Mouse (Mus musculus): ENCODE measurements around the gene 1600002K03Rik. TPM values are rescaled to one million over a fixed set of nuclear protein-coding genes. Genes with fewer than 3 reads are reported as not detected.

1600002K03Rik gene
- polyA plus RNA-seq, 1 experiment from 2014 or later, result 10.7 TPM

DNA sequence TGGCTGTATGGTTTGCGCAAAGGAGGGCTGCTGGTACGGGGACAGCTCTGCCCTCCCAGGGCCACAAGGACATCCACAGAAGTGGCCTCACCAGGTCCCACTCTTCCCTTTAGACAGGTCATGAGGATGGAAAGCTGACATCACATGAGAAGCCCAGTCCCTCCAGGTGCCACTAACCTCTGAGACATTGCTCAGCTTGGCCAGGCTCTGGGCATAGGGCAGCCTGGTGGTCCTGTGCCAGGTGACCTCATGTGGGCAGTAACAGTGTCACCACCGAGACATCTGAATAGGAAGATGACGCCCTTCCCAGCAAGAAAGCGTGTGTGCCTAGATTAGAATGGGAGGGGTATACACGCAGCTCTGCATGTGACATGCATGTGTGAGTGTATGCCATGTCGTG is 9.8 kb downstream of the 1600002K03Rik start:
- H3K27me3 ChIP-seq (ENCODE audit: control insufficient read depth, insufficient read depth, low read length), result peaks cover 3% of the 10 kb centered on the region
- ATAC-seq (replicated peaks; ENCODE audit: extremely low read depth, insufficient read depth, low FRiP score), result no peak
- no peak overlapping the region for H3K4me2 ChIP-seq (ENCODE audit: low read depth, low read length)
- H3K36me3 ChIP-seq (ENCODE audit: control insufficient read depth, insufficient read depth), result no peaks in the 10 kb centered on the region
- no peak overlapping the region for H3K27ac ChIP-seq (ENCODE audit: low read length)
- no peak overlapping the region for H3K4me3 ChIP-seq (ENCODE audit: low read length)
- no peak overlapping the region for H3K9ac ChIP-seq (ENCODE audit: low read length)
- peaks cover 8% of the 10 kb centered on the region for H3K4me1 ChIP-seq (ENCODE audit: control insufficient read depth, insufficient read depth, low read length)
- 85% methylated on average over 7 of the region's 7 CpGs for WGBS
- no peaks in the 10 kb centered on the region for H3K9me3 ChIP-seq (replicated peaks; ENCODE audit: control insufficient read depth, low read length)

DNA sequence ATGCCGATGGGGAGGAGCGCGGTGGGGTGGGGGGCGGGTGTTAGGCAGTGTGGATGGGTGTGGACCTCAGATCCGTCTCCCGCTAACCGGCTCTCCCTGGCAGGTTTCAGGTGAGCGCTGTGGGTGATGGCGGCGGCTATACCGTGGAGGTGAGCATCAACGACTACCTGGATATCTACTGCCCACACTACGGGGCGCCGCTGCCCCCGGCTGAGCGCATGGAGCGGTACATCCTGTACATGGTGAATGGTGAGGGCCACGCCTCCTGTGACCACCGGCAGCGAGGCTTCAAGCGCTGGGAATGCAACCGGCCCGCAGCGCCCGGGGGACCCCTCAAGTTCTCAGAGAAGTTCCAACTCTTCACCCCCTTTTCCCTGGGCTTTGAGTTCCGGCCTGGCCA is 13.9 kb downstream of the 1600002K03Rik start:
- Histone ChIP-seq H3K36me3 (ENCODE audit: control insufficient read depth, insufficient read depth) (no peaks in the 10 kb centered on the region), H3K4me2 (ENCODE audit: low read depth, low read length) (no peak overlapping the region), H3K4me1 (ENCODE audit: control insufficient read depth, insufficient read depth, low read length) (peaks cover 3% of the 10 kb centered on the region; the same call in 1 of the 2 replicates), H3K27me3 (ENCODE audit: control insufficient read depth, insufficient read depth, low read length) (peaks cover 19% of the 10 kb centered on the region), H3K4me3 (ENCODE audit: low read length) (no peak overlapping the region), H3K27ac (ENCODE audit: low read length) (no peak overlapping the region), H3K9ac (ENCODE audit: low read length) (no peak overlapping the region), H3K9me3 (replicated peaks; ENCODE audit: control insufficient read depth, low read length) (no peaks in the 10 kb centered on the region)
- WGBS, result 49% methylated on average over 27 of the region's 27 CpGs
- ATAC-seq (replicated peaks; ENCODE audit: extremely low read depth, insufficient read depth, low FRiP score), result no peak

DNA sequence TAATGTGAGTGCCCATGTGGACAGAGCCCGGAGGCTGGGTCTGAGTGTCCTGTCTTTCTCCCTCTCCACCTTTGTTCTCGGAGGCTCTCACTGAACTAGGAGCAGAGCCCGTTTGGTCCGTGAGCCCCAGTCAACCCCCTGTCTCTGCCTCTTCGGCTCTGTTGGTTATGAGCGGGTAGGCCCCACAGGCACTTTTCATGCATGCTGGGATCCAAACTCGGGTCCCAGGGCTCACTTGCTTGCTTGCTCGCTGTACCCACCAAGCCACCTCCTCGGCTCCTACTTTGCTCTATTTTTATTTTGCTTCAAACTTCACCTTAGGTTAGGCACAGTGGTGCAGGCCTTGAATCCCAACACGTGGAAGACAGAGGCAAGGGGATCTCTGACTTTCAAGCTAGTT is 15.0 kb downstream of the 1600002K03Rik start:
- Histone ChIP-seq H3K27ac (ENCODE audit: low read length) (no peak overlapping the region), H3K4me1 (ENCODE audit: control insufficient read depth, insufficient read depth, low read length) (peaks cover 3% of the 10 kb centered on the region; the same call in 1 of the 2 replicates), H3K9me3 (replicated peaks; ENCODE audit: control insufficient read depth, low read length) (no peaks in the 10 kb centered on the region), H3K9ac (ENCODE audit: low read length) (no peak overlapping the region), H3K4me3 (ENCODE audit: low read length) (no peak overlapping the region), H3K36me3 (ENCODE audit: control insufficient read depth, insufficient read depth) (no peaks in the 10 kb centered on the region), H3K4me2 (ENCODE audit: low read depth, low read length) (no peak overlapping the region), H3K27me3 (ENCODE audit: control insufficient read depth, insufficient read depth, low read length) (peaks cover 26% of the 10 kb centered on the region)
- 92% methylated on average over 10 of the region's 10 CpGs for WGBS
- no peak for ATAC-seq (replicated peaks; ENCODE audit: extremely low read depth, insufficient read depth, low FRiP score)

DNA sequence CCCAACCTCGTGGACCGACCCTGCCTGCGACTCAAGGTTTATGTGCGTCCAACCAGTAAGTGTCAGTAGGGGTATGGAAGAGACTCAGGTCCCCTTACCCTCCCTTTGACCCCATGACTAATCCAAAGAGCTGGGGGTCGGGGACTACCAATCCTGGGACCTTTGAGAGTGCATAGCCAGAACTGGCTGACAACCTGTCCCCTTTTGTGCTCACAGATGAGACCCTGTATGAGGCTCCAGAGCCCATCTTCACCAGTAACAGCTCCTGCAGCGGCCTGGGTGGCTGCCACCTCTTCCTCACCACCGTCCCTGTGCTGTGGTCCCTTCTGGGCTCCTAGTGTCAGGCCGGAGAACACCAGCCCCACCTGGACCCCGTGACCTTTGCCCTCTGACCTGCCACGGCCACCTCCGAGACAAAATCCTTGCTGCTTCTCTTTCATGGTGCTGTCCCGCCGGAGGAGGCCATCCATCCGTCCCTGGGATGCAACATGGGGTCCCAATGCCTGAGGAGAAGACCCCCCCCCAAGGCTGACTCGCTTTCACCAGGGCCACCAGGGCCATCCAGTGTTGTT is 15.8 kb downstream of the 1600002K03Rik start:
- ATAC-seq (replicated peaks; ENCODE audit: extremely low read depth, insufficient read depth, low FRiP score), result no peak
- Histone ChIP-seq H3K4me3 (ENCODE audit: low read length) (no peak overlapping the region), H3K9me3 (replicated peaks; ENCODE audit: control insufficient read depth, low read length) (no peaks in the 10 kb centered on the region), H3K27ac (ENCODE audit: low read length) (no peak overlapping the region), H3K4me2 (ENCODE audit: low read depth, low read length) (no peak overlapping the region), H3K36me3 (ENCODE audit: control insufficient read depth, insufficient read depth) (no peaks in the 10 kb centered on the region), H3K9ac (ENCODE audit: low read length) (no peak overlapping the region), H3K27me3 (ENCODE audit: control insufficient read depth, insufficient read depth, low read length) (peaks cover 26% of the 10 kb centered on the region), H3K4me1 (ENCODE audit: control insufficient read depth, insufficient read depth, low read length) (peaks cover 3% of the 10 kb centered on the region; the same call in 1 of the 2 replicates)
- 88% methylated on average over 15 of the region's 15 CpGs for WGBS

DNA sequence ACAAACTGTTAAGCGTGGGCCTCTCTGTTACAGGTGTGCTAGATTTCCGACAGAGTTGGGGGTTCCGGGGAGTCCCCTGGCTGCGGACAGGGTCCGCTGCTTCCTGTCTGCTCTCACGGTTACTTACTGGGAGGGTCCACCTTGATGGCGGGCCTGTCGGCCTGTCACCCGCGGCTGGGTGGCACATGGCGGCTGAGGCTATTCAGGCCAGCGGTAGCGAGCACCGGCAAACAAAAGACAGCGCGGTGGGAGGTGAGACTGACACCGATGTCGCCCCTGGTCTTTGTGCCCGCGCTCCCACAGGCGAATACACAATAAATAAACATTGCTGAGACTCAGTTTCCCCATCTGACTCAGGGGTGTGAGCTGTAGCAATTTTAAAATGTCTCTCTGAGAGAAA is 17.3 kb downstream of the 1600002K03Rik start:
- Histone ChIP-seq H3K4me3 (ENCODE audit: low read length) (peak overlapping the region; percentile 49), H3K27ac (ENCODE audit: low read length) (no peak overlapping the region), H3K27me3 (ENCODE audit: control insufficient read depth, insufficient read depth, low read length) (peaks cover 26% of the 10 kb centered on the region), H3K4me2 (ENCODE audit: low read depth, low read length) (peak overlapping the region; percentile 71), H3K9me3 (replicated peaks; ENCODE audit: control insufficient read depth, low read length) (no peaks in the 10 kb centered on the region), H3K9ac (ENCODE audit: low read length) (peak overlapping the region; percentile 62), H3K36me3 (ENCODE audit: control insufficient read depth, insufficient read depth) (no peaks in the 10 kb centered on the region), H3K4me1 (ENCODE audit: control insufficient read depth, insufficient read depth, low read length) (peaks cover 3% of the 10 kb centered on the region; the same call in 1 of the 2 replicates)
- ATAC-seq (replicated peaks; ENCODE audit: extremely low read depth, insufficient read depth, low FRiP score), result no peak
- WGBS, result 11% methylated on average over 21 of the region's 21 CpGs

DNA sequence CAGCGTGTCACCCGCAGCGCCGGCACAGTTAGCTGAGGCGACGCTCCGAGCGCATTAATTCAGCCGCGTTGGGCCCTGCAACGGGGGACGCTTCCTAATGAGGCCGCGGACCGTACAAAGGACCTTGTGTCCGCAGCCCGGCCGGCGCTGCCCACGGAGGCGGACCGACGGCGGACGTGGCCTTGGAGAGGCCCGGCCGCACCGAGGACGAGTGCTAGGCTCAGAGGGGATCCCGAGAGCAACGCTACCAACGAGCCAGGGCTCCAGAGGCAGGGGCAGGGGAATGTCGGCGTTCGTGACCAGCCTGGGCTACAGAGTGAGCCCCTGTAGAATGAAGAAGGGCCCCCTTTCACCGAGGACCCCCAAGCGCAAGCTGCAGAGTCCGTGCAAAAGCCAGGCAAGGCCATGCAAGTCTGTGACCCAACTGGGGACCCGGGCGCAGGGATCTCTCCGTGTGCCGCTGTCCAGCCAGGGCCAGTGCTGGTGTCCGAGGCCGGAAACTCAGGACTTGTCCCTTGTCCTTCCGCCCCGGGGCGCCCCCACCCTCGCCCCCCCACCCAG is 17.8 kb downstream of the 1600002K03Rik start:
- peak; percentile 42; the same call in 1 of the 2 replicates for ATAC-seq (replicated peaks; ENCODE audit: extremely low read depth, insufficient read depth, low FRiP score)
- no peak overlapping the region for H3K27ac ChIP-seq (ENCODE audit: low read length)
- peak overlapping the region; percentile 49 for H3K4me3 ChIP-seq (ENCODE audit: low read length)
- H3K4me2 ChIP-seq (ENCODE audit: low read depth, low read length), result peak overlapping the region; percentile 71
- peak overlapping the region; percentile 62 for H3K9ac ChIP-seq (ENCODE audit: low read length)
- no peaks in the 10 kb centered on the region for H3K9me3 ChIP-seq (replicated peaks; ENCODE audit: control insufficient read depth, low read length)
- under 1% methylated on average over 48 of the region's 48 CpGs for WGBS
- H3K36me3 ChIP-seq (ENCODE audit: control insufficient read depth, insufficient read depth), result no peaks in the 10 kb centered on the region
- peaks cover 3% of the 10 kb centered on the region; the same call in 1 of the 2 replicates for H3K4me1 ChIP-seq (ENCODE audit: control insufficient read depth, insufficient read depth, low read length)
- peaks cover 26% of the 10 kb centered on the region for H3K27me3 ChIP-seq (ENCODE audit: control insufficient read depth, insufficient read depth, low read length)

DNA sequence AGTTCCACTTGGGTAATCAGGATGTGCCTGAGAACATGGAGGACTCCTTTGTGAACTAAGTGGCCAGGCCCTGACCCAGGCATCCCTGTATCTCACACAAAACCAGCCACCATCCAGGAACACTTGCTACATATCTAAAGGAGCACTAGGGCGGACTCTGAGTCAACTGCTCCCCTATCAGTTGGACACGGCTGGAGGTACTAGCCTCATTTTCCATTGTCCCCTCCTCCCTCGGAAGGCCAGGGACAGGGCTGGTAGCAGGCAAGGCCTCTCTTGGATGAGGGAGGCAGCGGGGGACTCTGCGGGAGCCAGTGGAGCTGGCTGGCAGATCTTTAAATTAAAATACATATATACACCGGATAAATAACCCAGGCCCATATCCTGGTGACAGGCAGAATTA is 21.2 kb downstream of the 1600002K03Rik start:
- H3K4me3 ChIP-seq (ENCODE audit: low read length), result no peak overlapping the region
- H3K27me3 ChIP-seq (ENCODE audit: control insufficient read depth, insufficient read depth, low read length), result peaks cover 20% of the 10 kb centered on the region
- H3K4me1 ChIP-seq (ENCODE audit: control insufficient read depth, insufficient read depth, low read length), result peaks cover 3% of the 10 kb centered on the region; the same call in 1 of the 2 replicates
- no peak overlapping the region for H3K9ac ChIP-seq (ENCODE audit: low read length)
- no peak overlapping the region for H3K4me2 ChIP-seq (ENCODE audit: low read depth, low read length)
- H3K36me3 ChIP-seq (ENCODE audit: control insufficient read depth, insufficient read depth), result no peaks in the 10 kb centered on the region
- ATAC-seq (replicated peaks; ENCODE audit: extremely low read depth, insufficient read depth, low FRiP score), result no peak
- WGBS, result 56% methylated on average over 6 of the region's 6 CpGs
- H3K27ac ChIP-seq (ENCODE audit: low read length), result no peak overlapping the region
- H3K9me3 ChIP-seq (replicated peaks; ENCODE audit: control insufficient read depth, low read length), result no peaks in the 10 kb centered on the region

DNA sequence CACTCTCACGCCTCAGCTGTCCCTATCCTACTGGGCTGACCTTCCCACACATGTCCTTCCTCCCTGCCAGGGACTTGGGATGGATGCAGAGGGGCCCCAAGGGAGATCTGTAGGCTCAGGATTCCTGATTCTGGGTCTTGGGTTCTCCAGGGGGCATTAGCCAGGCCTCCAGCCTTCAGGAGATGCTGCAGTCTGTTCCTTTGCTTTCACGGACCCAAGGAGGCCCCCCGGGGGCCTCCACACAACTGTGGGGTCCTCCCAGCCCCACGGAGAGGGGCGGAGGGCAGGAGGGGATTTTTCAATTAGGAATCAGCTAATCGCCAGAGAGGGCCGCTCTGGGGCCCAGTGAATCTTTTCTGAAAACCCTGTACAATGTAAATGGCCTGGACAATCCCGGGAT is 21.7 kb downstream of the 1600002K03Rik start:
- H3K9ac ChIP-seq (ENCODE audit: low read length), result no peak overlapping the region
- WGBS, result 69% methylated on average over 8 of the region's 8 CpGs
- H3K27ac ChIP-seq (ENCODE audit: low read length), result no peak overlapping the region

DNA sequence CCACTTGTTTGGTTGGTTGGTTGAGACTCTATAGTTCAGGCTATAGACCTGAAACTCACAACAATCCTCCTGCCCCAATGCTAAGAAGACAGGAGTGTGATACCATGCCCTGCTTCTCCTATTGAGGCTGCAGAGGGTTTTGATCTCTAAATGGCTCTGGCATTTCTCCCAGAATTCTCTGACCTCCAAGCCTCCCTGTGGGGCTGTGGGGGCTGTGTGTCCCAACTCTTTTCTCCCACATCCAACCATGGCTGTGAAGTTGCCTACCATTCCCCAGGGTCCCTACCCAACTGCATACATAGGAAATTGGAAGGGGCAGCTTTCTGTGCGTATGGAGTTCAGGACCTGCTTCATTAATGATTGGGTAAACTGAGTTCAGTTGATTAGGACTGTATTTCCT is 23.4 kb downstream of the 1600002K03Rik start:
- ATAC-seq (replicated peaks; ENCODE audit: extremely low read depth, insufficient read depth, low FRiP score), result no peak
- H3K27me3 ChIP-seq (ENCODE audit: control insufficient read depth, insufficient read depth, low read length), result peaks cover 14% of the 10 kb centered on the region; the same call in 1 of the 2 replicates
- H3K4me1 ChIP-seq (ENCODE audit: control insufficient read depth, insufficient read depth, low read length), result peaks cover 2% of the 10 kb centered on the region
- no peak overlapping the region for H3K4me2 ChIP-seq (ENCODE audit: low read depth, low read length)
- WGBS, result 89% methylated on average over 1 of the region's 1 CpGs
- no peak overlapping the region for H3K27ac ChIP-seq (ENCODE audit: low read length)
- no peak overlapping the region for H3K4me3 ChIP-seq (ENCODE audit: low read length)
- no peaks in the 10 kb centered on the region for H3K36me3 ChIP-seq (ENCODE audit: control insufficient read depth, insufficient read depth)
- H3K9me3 ChIP-seq (replicated peaks; ENCODE audit: control insufficient read depth, low read length), result no peaks in the 10 kb centered on the region
- no peak overlapping the region for H3K9ac ChIP-seq (ENCODE audit: low read length)

More for the DNA sequence above, 21.7 kb downstream of the 1600002K03Rik start:
- H3K9me3 ChIP-seq (replicated peaks; ENCODE audit: control insufficient read depth, low read length), result no peaks in the 10 kb centered on the region
- no peaks in the 10 kb centered on the region for H3K36me3 ChIP-seq (ENCODE audit: control insufficient read depth, insufficient read depth)
- no peak for ATAC-seq (replicated peaks; ENCODE audit: extremely low read depth, insufficient read depth, low FRiP score)
- no peak overlapping the region for H3K4me2 ChIP-seq (ENCODE audit: low read depth, low read length)
- H3K4me3 ChIP-seq (ENCODE audit: low read length), result no peak overlapping the region
- H3K4me1 ChIP-seq (ENCODE audit: control insufficient read depth, insufficient read depth, low read length), result peaks cover 3% of the 10 kb centered on the region; the same call in 1 of the 2 replicates
- H3K27me3 ChIP-seq (ENCODE audit: control insufficient read depth, insufficient read depth, low read length), result peaks cover 16% of the 10 kb centered on the region; the same call in 1 of the 2 replicates

All from heart, embryonic 16.5 days (tissue).